Mouse (Mus musculus) embryonic facial prominence, embryonic 12.5 days (tissue): ENCODE data around the gene Ankrd53. TPM values are rescaled to one million over a fixed set of nuclear protein-coding genes. Genes with fewer than 3 reads are reported as not detected.

ENCODE experiments used
- ATAC-seq: fragments of 200-750 bp; cut with Nextera tagmentation; 2 replicates; pipeline ENCODE4 v1.8.0; 2017; ENCODE audit not compliant: insufficient number of reproducible peaks, insufficient read depth, low FRiP score, low TSS enrichment
- H3K27ac ChIP-seq: fragments of 300-500 bp; sonication (generic); 2 replicates; pipeline ENCODE4 v1.5.1; 2016; ENCODE audit warnings: mild to moderate bottlenecking
- H3K27me3 ChIP-seq: fragments of 300-500 bp; sonication (generic); 2 replicates; pipeline ENCODE4 v1.6.1; 2016; ENCODE audit warnings: mild to moderate bottlenecking, moderate library complexity
- H3K36me3 ChIP-seq: fragments of 300-500 bp; sonication (generic); 2 replicates; pipeline ENCODE4 v1.6.1; 2016; ENCODE audit warnings: mild to moderate bottlenecking
- H3K4me1 ChIP-seq: fragments of 300-500 bp; sonication (generic); 2 replicates; pipeline ENCODE4 v1.6.1; 2016
- H3K4me2 ChIP-seq: fragments of 300-500 bp; sonication (generic); replicated peaks from 2 replicates; pipeline ENCODE4 v1.6.1; 2016; ENCODE audit warnings: mild to moderate bottlenecking, moderate library complexity
- H3K4me3 ChIP-seq: fragments of 300-500 bp; sonication (generic); 2 replicates; pipeline ENCODE4 v1.5.1; 2016; ENCODE audit warnings: mild to moderate bottlenecking
- H3K9ac ChIP-seq: fragments of 300-500 bp; sonication (generic); 2 replicates; pipeline ENCODE4 v1.6.1; 2016; ENCODE audit warnings: mild to moderate bottlenecking, moderate library complexity
- H3K9me3 ChIP-seq: fragments of 300-500 bp; sonication (generic); 2 replicates; pipeline ENCODE4 v1.6.1; 2016; ENCODE audit warnings: mild to moderate bottlenecking, moderate library complexity
- WGBS: fragments of 180-500 bp; shearing (Covaris S2); methylation state at CpG from one replicate; pipeline ENCODE4 v1.1.7; 2016; 5-methylcytosine and 5-hydroxymethylcytosine counted together
- polyA plus RNA-seq: library from polyadenylated mRNA; unstranded; fragments of >200 nt; fragmentation: Nextera tagmentation; extraction: Ambion mirVana; gene quantifications from 2 replicates; pipeline ENCODE4 v1.2.1, GENCODE M21; 2016

Gene Ankrd53
- polyA plus RNA-seq, result 0.27 and 0.32 TPM in 2 replicates

GRCm38 (mm10) chr6:83762344-83762743 is at the start of gene Ankrd53:
Gene Ankrd53, plus strand, starts transcription at chr6:83762644.
- no peak for ATAC-seq

DNA sequence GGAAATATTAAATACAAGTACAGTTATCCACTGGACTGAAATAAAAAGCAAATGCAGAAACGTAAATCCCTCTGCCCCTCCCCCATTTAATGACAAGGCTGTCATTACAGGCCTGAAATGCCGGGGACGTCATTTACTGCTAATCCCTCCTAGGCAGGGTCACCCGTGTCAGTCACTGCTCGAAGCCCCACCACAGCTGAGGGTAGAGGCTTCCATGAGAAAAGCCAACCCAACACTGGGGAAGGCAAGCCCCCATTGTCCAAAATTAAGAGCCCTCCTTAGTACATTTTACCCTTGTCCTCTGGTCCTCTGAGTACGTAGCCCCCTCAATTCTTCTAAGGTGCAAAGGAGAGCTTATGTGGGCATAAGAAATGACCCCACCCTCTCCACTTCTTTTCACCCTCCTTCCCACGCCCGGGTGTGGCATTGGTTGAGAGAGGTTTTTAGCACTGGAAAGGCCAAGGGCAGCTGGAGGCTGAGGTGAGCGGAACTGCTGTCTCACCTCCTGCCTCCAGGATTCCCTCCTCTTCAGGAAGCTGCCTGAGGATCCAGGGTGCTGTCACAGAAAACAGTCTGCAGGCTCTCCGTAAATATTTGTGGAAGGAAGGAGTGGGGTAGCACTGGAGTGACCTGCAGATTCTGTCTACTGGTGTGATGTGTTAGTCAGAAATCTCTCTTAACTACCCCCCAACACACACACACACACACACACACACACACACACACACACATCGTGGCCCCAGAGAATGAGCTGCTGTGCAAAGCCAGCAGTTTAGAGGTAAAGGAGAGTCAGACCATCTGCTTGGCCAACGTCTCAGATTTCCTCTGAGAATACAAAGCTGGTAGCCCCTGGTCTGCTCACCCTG is 48.9 kb upstream of the Ankrd53 start:
- peaks cover 16% of the 10 kb centered on the region for H3K4me1 ChIP-seq
- H3K27ac ChIP-seq, result no peak overlapping the region
- H3K4me3 ChIP-seq, result no peak overlapping the region
- no peaks in the 10 kb centered on the region for H3K9me3 ChIP-seq
- no peak for ATAC-seq
- peaks cover 95% of the 10 kb centered on the region for H3K27me3 ChIP-seq
- no peak overlapping the region for H3K9ac ChIP-seq
- 2% methylated on average over 12 of the region's 12 CpGs for WGBS
- H3K36me3 ChIP-seq, result no peaks in the 10 kb centered on the region
- no peak overlapping the region for H3K4me2 ChIP-seq

More at GRCm38 (mm10) chr6:83762344-83762743, at the start of gene Ankrd53:
- peak within 1 kb of the TSS; percentile 38 for H3K9ac ChIP-seq
- 22% methylated on average over 6 of the region's 6 CpGs for WGBS
- no peaks in the 10 kb centered on the region for H3K9me3 ChIP-seq
- peak within 1 kb of the TSS; percentile 31 for H3K4me3 ChIP-seq
- H3K4me2 ChIP-seq, result peak within 1 kb of the TSS; percentile 60
- no peak within 1 kb of the TSS for H3K27ac ChIP-seq
- no peaks in the 10 kb centered on the region for H3K36me3 ChIP-seq
- peaks cover 68% of the 10 kb centered on the region for H3K27me3 ChIP-seq
- H3K4me1 ChIP-seq, result peaks cover 9% of the 10 kb centered on the region

GRCm38 (mm10) chr6:83714221-83715123 is 48.0 kb upstream of the Ankrd53 start:
- Histone ChIP-seq H3K4me3 (no peak overlapping the region), H3K27ac (no peak overlapping the region), H3K4me2 (no peak overlapping the region), H3K4me1 (peaks cover 16% of the 10 kb centered on the region), H3K27me3 (peaks cover 93% of the 10 kb centered on the region), H3K36me3 (no peaks in the 10 kb centered on the region), H3K9me3 (no peaks in the 10 kb centered on the region), H3K9ac (no peak overlapping the region)
- WGBS, result under 1% methylated on average over 34 of the region's 34 CpGs
- ATAC-seq, result no peak

DNA sequence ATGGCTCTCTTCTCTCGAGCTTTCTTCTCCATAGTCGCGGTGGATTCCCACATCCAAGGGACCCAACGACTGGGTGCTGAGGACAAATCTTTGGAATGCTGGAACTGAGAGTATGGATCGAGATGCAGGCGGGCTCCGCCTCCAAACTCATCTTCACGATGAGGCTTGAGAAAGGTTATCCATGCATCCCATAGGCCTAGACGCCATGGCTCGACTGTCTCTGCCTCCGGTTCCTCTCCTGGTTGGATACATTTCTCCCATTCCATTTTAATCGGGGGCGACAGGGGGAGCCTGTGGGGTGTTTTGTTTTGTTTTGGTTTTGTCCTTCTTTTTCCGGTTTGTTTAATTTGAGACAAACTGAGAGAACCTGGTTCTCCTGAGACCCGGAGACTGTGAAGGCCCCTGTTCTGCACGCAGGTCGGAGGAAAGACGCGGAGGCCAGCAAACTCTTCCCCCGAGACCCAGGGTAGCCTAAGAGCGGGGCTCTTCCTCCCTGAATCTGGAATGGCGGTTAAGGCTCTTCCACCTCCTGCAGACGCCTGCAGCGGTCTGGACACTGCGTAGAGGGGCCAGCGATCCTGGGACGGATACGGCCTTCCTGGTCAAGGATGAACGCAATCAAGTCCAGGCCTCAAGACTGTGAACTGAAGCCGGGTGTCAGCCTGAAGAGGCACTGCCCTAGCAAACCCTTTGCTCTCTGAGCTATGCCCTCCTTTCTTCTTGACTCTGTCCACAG is 46.8 kb upstream of the Ankrd53 start:
- peaks cover 13% of the 10 kb centered on the region for H3K4me1 ChIP-seq
- no peak overlapping the region for H3K9ac ChIP-seq
- ATAC-seq, result no peak
- H3K9me3 ChIP-seq, result no peaks in the 10 kb centered on the region
- no peak overlapping the region for H3K4me3 ChIP-seq
- no peaks in the 10 kb centered on the region for H3K36me3 ChIP-seq
- peaks cover 93% of the 10 kb centered on the region for H3K27me3 ChIP-seq
- no peak overlapping the region for H3K4me2 ChIP-seq
- H3K27ac ChIP-seq, result no peak overlapping the region
- WGBS, result 1% methylated on average over 30 of the region's 30 CpGs

GRCm38 (mm10) chr6:83717026-83717425 is 45.4 kb upstream of the Ankrd53 start:
- no peak overlapping the region for H3K4me3 ChIP-seq
- H3K27ac ChIP-seq, result no peak overlapping the region
- H3K36me3 ChIP-seq, result no peaks in the 10 kb centered on the region
- H3K4me1 ChIP-seq, result peaks cover 2% of the 10 kb centered on the region
- H3K4me2 ChIP-seq, result no peak overlapping the region
- no peak for ATAC-seq
- WGBS, result 1% methylated on average over 8 of the region's 8 CpGs
- no peak overlapping the region for H3K9ac ChIP-seq
- peaks cover 93% of the 10 kb centered on the region for H3K27me3 ChIP-seq
- H3K9me3 ChIP-seq, result no peaks in the 10 kb centered on the region

DNA sequence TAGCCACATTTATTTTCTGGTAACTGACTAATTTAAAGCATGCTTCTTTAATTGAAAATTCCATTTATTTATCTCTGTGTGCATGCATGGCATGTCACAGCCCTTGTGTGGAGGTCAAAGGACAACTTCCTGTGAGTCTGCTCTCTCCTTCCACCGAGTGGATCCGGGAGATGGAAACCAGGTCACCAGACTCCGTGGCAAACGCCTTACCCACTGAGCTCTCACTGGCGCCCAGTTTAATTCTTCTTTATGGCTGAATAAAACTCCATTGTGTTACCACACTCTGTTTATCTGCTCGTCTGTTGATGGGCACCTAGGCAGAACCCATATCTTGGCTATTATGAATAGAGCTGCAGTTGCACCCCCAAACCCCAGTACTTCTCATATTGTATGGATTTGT is 39.9 kb upstream of the Ankrd53 start:
- no peak for ATAC-seq
- Histone ChIP-seq H3K4me2 (no peak overlapping the region), H3K27ac (no peak overlapping the region), H3K4me3 (no peak overlapping the region), H3K9me3 (no peaks in the 10 kb centered on the region), H3K36me3 (no peaks in the 10 kb centered on the region), H3K27me3 (peaks cover 65% of the 10 kb centered on the region), H3K4me1 (no peaks in the 10 kb centered on the region), H3K9ac (no peak overlapping the region)
- 14% methylated on average over 6 of the region's 6 CpGs for WGBS

GRCm38 (mm10) chr6:83727178-83727577 is 35.3 kb upstream of the Ankrd53 start:
- Histone ChIP-seq H3K4me1 (no peaks in the 10 kb centered on the region), H3K9me3 (no peaks in the 10 kb centered on the region), H3K36me3 (no peaks in the 10 kb centered on the region), H3K9ac (no peak overlapping the region), H3K4me2 (no peak overlapping the region), H3K4me3 (no peak overlapping the region), H3K27ac (no peak overlapping the region), H3K27me3 (peaks cover 35% of the 10 kb centered on the region)
- ATAC-seq, result no peak
- 42% methylated on average over 4 of the region's 4 CpGs for WGBS

DNA sequence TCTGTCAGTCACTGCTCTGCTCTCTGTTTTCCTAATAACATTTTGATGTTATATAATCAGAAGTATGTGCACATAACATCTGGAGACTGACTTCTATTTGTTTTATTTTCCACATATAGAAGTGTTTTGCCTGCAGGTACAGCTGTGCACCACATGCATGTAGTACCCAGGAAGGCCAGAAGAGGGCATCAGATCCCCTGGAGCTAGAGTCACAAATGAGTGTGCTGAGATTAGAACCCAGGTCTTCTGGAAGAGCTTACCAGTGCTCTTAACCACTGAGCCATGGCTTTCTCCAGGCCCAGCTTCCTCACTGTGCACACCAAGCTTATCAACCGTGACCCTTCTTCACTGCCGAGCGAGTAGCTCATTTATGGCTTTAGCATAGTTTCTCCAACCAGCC is 34.0 kb upstream of the Ankrd53 start:
- no peak for ATAC-seq
- H3K27me3 ChIP-seq, result peaks cover 25% of the 10 kb centered on the region; the same call in 1 of the 2 replicates

GRCm38 (mm10) chr6:83729350-83729970 is 33.0 kb upstream of the Ankrd53 start:
- ATAC-seq, result no peak
- Histone ChIP-seq H3K36me3 (no peaks in the 10 kb centered on the region), H3K4me2 (no peak overlapping the region), H3K4me1 (no peaks in the 10 kb centered on the region), H3K27ac (no peak overlapping the region), H3K4me3 (no peak overlapping the region), H3K9ac (no peak overlapping the region), H3K27me3 (peaks cover 18% of the 10 kb centered on the region; the same call in 1 of the 2 replicates), H3K9me3 (0 out of 2 replicates have a peak, but pooled peaks cover 2% of the 10 kb centered on the region)
- WGBS, result 68% methylated on average over 14 of the region's 14 CpGs

More for the DNA sequence above, 34.0 kb upstream of the Ankrd53 start:
- no peaks in the 10 kb centered on the region for H3K4me1 ChIP-seq
- H3K9ac ChIP-seq, result no peak overlapping the region
- no peaks in the 10 kb centered on the region for H3K36me3 ChIP-seq
- H3K4me3 ChIP-seq, result no peak overlapping the region
- H3K4me2 ChIP-seq, result no peak overlapping the region
- H3K9me3 ChIP-seq, result no peaks in the 10 kb centered on the region
- WGBS, result 85% methylated on average over 3 of the region's 3 CpGs
- H3K27ac ChIP-seq, result no peak overlapping the region

GRCm38 (mm10) chr6:83731128-83731527 is 31.3 kb upstream of the Ankrd53 start:
- 31% methylated on average over 5 of the region's 5 CpGs for WGBS
- Histone ChIP-seq H3K9me3 (0 out of 2 replicates have a peak, but pooled peaks cover 2% of the 10 kb centered on the region), H3K36me3 (no peaks in the 10 kb centered on the region), H3K27ac (no peak overlapping the region), H3K4me1 (no peaks in the 10 kb centered on the region), H3K4me3 (no peak overlapping the region), H3K9ac (no peak overlapping the region), H3K4me2 (no peak overlapping the region), H3K27me3 (peaks cover 15% of the 10 kb centered on the region; the same call in 1 of the 2 replicates)
- ATAC-seq, result no peak

- no peak for ATAC-seq
- H3K27me3 ChIP-seq, result 0 out of 2 replicates have a peak, but pooled peaks cover 7% of the 10 kb centered on the region
- no peaks in the 10 kb centered on the region for H3K36me3 ChIP-seq
- no peak overlapping the region for H3K4me3 ChIP-seq
- 0 out of 2 replicates have a peak, but pooled peaks cover 2% of the 10 kb centered on the region for H3K9me3 ChIP-seq
- H3K27ac ChIP-seq, result no peak overlapping the region
- no peak overlapping the region for H3K9ac ChIP-seq
- H3K4me1 ChIP-seq, result no peaks in the 10 kb centered on the region
- WGBS, result 35% methylated on average over 13 of the region's 13 CpGs
- no peak overlapping the region for H3K4me2 ChIP-seq
These were observed 25.1 kb upstream of the Ankrd53 start for GRCm38 (mm10) chr6:83737311-83737710.
